In the genomic region with DNA sequence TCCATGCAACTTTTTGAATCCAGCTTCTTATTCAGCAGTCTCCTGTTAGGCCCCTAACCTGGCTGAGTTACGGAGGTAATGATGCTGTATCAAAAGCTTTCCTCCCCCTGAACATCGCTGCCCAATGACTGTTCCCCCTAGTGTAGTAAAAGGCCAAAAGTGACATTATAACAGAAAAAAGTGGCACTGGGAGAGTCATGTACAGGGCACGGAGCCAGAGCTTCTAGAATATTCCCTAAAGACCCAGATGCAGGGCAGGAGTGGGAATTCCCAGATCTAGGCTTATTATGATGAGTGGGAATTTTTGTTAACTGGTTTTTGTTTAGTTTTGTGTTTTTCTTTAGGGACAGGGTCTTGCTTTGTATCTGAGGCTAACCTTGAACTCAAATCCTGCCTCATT, we compare ENCODE assay signal across 30 mouse cellular contexts. TPM values are rescaled to one million over a fixed set of nuclear protein-coding genes. Genes with fewer than 3 reads are reported as not detected.
DNase-seq lines count a peak whose midpoint lies in the region; ATAC-seq and TF ChIP-seq lines count a peak whose summit lies in the region.
"Had no signal": no experiment of that assay in that cellular context is flagged by ENCODE, and none has a peak within 500 bp of the region (broad histone marks: within the 10 kb centered on the region; RNA-seq: fewer than 3 reads in every experiment).

No protein-coding gene starts in this region.

- H3K9me3 ChIP-seq in heart, embryonic 10.5 days: no peaks in the 10 kb centered on the region
- H3K9me3 ChIP-seq in heart, embryonic 14.5 days (ENCODE audit: control insufficient read depth, low read length): no peaks in the 10 kb centered on the region
- no peaks in the 10 kb centered on the region for H3K9me3 ChIP-seq in kidney, embryonic 14.5 days (ENCODE audit: control insufficient read depth, low read length)
- no peaks in the 10 kb centered on the region for H3K9me3 ChIP-seq in hindbrain, embryonic 12.5 days (replicated peaks)
- H3K9me3 ChIP-seq: embryonic facial prominence, embryonic 15.5 days; forebrain, embryonic 10.5 days; hindbrain, embryonic 13.5 days; kidney, embryonic 15.5 days had no signal

- peaks cover 91% of the 10 kb centered on the region for H3K36me3 ChIP-seq in heart, embryonic 10.5 days
- H3K36me3 ChIP-seq in heart, adult 2 months (ENCODE audit: control insufficient read depth, insufficient read depth, low read length): peaks cover 7% of the 10 kb centered on the region
- peaks cover 97% of the 10 kb centered on the region for H3K36me3 ChIP-seq in heart, embryonic 14.5 days (ENCODE audit: control insufficient read depth, insufficient read depth, low read length)
- peaks cover 12% of the 10 kb centered on the region; the same call in 1 of the 2 replicates for H3K36me3 ChIP-seq in kidney, adult 2 months (ENCODE audit: control insufficient read depth, insufficient read depth, low read length)
- H3K36me3 ChIP-seq in kidney, embryonic 14.5 days (ENCODE audit: control insufficient read depth, insufficient read depth, low read length): peaks cover 86% of the 10 kb centered on the region
- H3K36me3 ChIP-seq in hindbrain, embryonic 12.5 days: no peaks in the 10 kb centered on the region
- H3K36me3 ChIP-seq: hindbrain, embryonic 13.5 days had no signal

- no peak overlapping the region for H3K9ac ChIP-seq in heart, adult 2 months (ENCODE audit: low read depth, low read length)
- H3K9ac ChIP-seq in heart, embryonic 14.5 days (ENCODE audit: low read length): 0 out of 2 replicates have a peak overlapping the region, but pooled peaks have one; percentile 27
- no peak overlapping the region for H3K9ac ChIP-seq in kidney, embryonic 14.5 days (ENCODE audit: low read depth, low read length)
- no peak overlapping the region for H3K9ac ChIP-seq in hindbrain, embryonic 12.5 days
- H3K9ac ChIP-seq: embryonic facial prominence, embryonic 15.5 days; hindbrain, embryonic 13.5 days; kidney, embryonic 15.5 days had no signal

- peak overlapping the region; percentile 72 for H3K27ac ChIP-seq in heart, embryonic 10.5 days
- H3K27ac ChIP-seq in heart, adult 2 months: no peak overlapping the region; the same call in 1 of the 2 replicates
- H3K27ac ChIP-seq in heart, embryonic 14.5 days (replicated peaks in 1 of 2; ENCODE audit: control insufficient read depth in 1 of 2, insufficient read depth in 1 of 2, low read depth in 2 of 2, low read length in 2 of 2): peak overlapping the region; percentile 79 to 84
- peak overlapping the region; percentile 37; the same call in 1 of the 2 replicates for H3K27ac ChIP-seq in kidney, adult 2 months (ENCODE audit: insufficient read depth, low read depth, low read length)
- H3K27ac ChIP-seq in kidney, embryonic 14.5 days (ENCODE audit: low read depth, low read length): no peak overlapping the region
- no peak overlapping the region for H3K27ac ChIP-seq in hindbrain, embryonic 12.5 days
- H3K27ac ChIP-seq: embryonic facial prominence, embryonic 15.5 days; forebrain, embryonic 10.5 days; gastrocnemius, adult 2 months; hindbrain, embryonic 13.5 days; hindbrain, postnatal 0 days; kidney, embryonic 15.5 days had no signal

- no peaks in the 10 kb centered on the region for H3K79me2 ChIP-seq in heart, adult 2 months (replicated peaks; ENCODE audit: control insufficient read depth, insufficient read depth, low read length)

- DNase-seq in heart, embryonic 10.5 days (ENCODE audit: low spot score): no peak
- no peak for DNase-seq in heart, adult 2 months
- DNase-seq in heart, postnatal 14 days: no peak
- no peak for DNase-seq in kidney, adult 2 months
- DNase-seq: cerebellum, adult 11 months; cerebellum, adult 8-10 months; cerebellum, postnatal 14 days; embryo, embryonic 11 days; gastrocnemius, postnatal 25 days; kidney, adult 11 months had no signal

- no peak for TF ChIP-seq POLR2A in heart, adult 2 months (IDR thresholded peaks at IDR 0.05; ENCODE audit: insufficient read depth, low read depth, low read length)
- no peak for TF ChIP-seq POLR2A in kidney, adult 2 months (IDR thresholded peaks at IDR 0.05; ENCODE audit: low read depth, low read length)

- H3K27me3 ChIP-seq in heart, embryonic 10.5 days (ENCODE audit: insufficient read depth, poor library complexity, severe bottlenecking): no peaks in the 10 kb centered on the region
- H3K27me3 ChIP-seq in heart, adult 2 months (ENCODE audit: control insufficient read depth, insufficient read depth, low read length): no peaks in the 10 kb centered on the region
- H3K27me3 ChIP-seq in heart, embryonic 14.5 days (ENCODE audit: control insufficient read depth, insufficient read depth, low read length): no peaks in the 10 kb centered on the region
- H3K27me3 ChIP-seq in kidney, adult 2 months (replicated peaks; ENCODE audit: control insufficient read depth, insufficient read depth, low read length): no peaks in the 10 kb centered on the region
- H3K27me3 ChIP-seq in kidney, embryonic 14.5 days (ENCODE audit: control insufficient read depth, insufficient read depth, low read length): no peaks in the 10 kb centered on the region
- no peaks in the 10 kb centered on the region for H3K27me3 ChIP-seq in hindbrain, embryonic 12.5 days
- H3K27me3 ChIP-seq: CH12.LX; embryonic facial prominence, embryonic 15.5 days; hindbrain, embryonic 13.5 days; kidney, embryonic 15.5 days; Patski had no signal

- intact Hi-C loops in heart, adult 2 months (cut with DNase I): no loop called here
- intact Hi-C loops in heart, postnatal 14 days (cut with DNase I): no loop called here

- 89% methylated on average over 3 of the region's 3 CpGs for WGBS in heart, embryonic 10.5 days
- WGBS in heart, adult 2 months: 76% methylated on average over 3 of the region's 3 CpGs
- 94% methylated on average over 3 of the region's 3 CpGs for WGBS in heart, embryonic 14.5 days
- 77% methylated on average over 3 of the region's 3 CpGs for WGBS in kidney, adult 2 months
- WGBS in kidney, embryonic 14.5 days: 92% methylated on average over 3 of the region's 3 CpGs
- 95% methylated on average over 3 of the region's 3 CpGs for WGBS in hindbrain, embryonic 12.5 days

- ATAC-seq in heart, embryonic 14.5 days (ENCODE audit: insufficient number of reproducible peaks, insufficient read depth, low FRiP score, low read depth): no peak
- no peak for ATAC-seq in kidney, embryonic 14.5 days (ENCODE audit: low FRiP score, low TSS enrichment)
- no peak for ATAC-seq in hindbrain, embryonic 12.5 days (ENCODE audit: low FRiP score)
- ATAC-seq: activated CD4-positive, CD25-positive, alpha-beta regulatory T cell, adult 4 months; forebrain, embryonic 14.5 days; hindbrain, postnatal 0 days; Patski had no signal

- H3K4me3 ChIP-seq in heart, embryonic 10.5 days: no peak overlapping the region
- H3K4me3 ChIP-seq in heart, adult 2 months: no peak overlapping the region
- H3K4me3 ChIP-seq in heart, embryonic 14.5 days (ENCODE audit: control insufficient read depth in 1 of 2, insufficient read depth in 1 of 2, low read depth in 1 of 2, low read length in 2 of 2): no peak overlapping the region
- H3K4me3 ChIP-seq in kidney, adult 2 months (ENCODE audit: insufficient read depth, low read depth, low read length): no peak overlapping the region
- H3K4me3 ChIP-seq in kidney, embryonic 14.5 days (ENCODE audit: low read length): no peak overlapping the region
- H3K4me3 ChIP-seq in hindbrain, embryonic 12.5 days: no peak overlapping the region
- H3K4me3 ChIP-seq: embryonic facial prominence, embryonic 15.5 days; erythroblast, embryonic 14.5 days; forebrain, embryonic 10.5 days; gastrocnemius, adult 2 months; hindbrain, embryonic 13.5 days; kidney, embryonic 15.5 days had no signal

- peaks cover 40% of the 10 kb centered on the region for H3K4me1 ChIP-seq in heart, embryonic 10.5 days
- peaks cover 10% of the 10 kb centered on the region for H3K4me1 ChIP-seq in heart, adult 2 months (ENCODE audit: control insufficient read depth, insufficient read depth, low read length)
- peaks cover 29 to 35% of the 10 kb centered on the region in 2 experiments for H3K4me1 ChIP-seq in heart, embryonic 14.5 days (ENCODE audit: control insufficient read depth in 2 of 2, insufficient read depth in 2 of 2, low read length in 2 of 2)
- peaks cover 37% of the 10 kb centered on the region for H3K4me1 ChIP-seq in kidney, adult 2 months (ENCODE audit: control insufficient read depth, insufficient read depth, low read length)
- peaks cover 26% of the 10 kb centered on the region for H3K4me1 ChIP-seq in kidney, embryonic 14.5 days (ENCODE audit: control insufficient read depth, insufficient read depth, low read length)
- H3K4me1 ChIP-seq in hindbrain, embryonic 12.5 days: no peaks in the 10 kb centered on the region

- no peak for TF ChIP-seq EP300 in heart, adult 2 months (IDR thresholded peaks at IDR 0.05; ENCODE audit: insufficient read depth, low read depth, low read length)

- H3K4me2 ChIP-seq in heart, embryonic 14.5 days (ENCODE audit: low read length): no peak overlapping the region
- no peak overlapping the region for H3K4me2 ChIP-seq in kidney, embryonic 14.5 days (replicated peaks; ENCODE audit: low read depth, low read length)
- H3K4me2 ChIP-seq in hindbrain, embryonic 12.5 days (replicated peaks): no peak overlapping the region
- H3K4me2 ChIP-seq: embryonic facial prominence, embryonic 15.5 days; hindbrain, embryonic 13.5 days; kidney, embryonic 15.5 days had no signal

- no peak for TF ChIP-seq CTCF in heart, adult 2 months (IDR thresholded peaks at IDR 0.05)
- no peak for TF ChIP-seq CTCF in kidney, adult 2 months (conservative IDR thresholded peaks at IDR 0.05; ENCODE audit: insufficient read depth, insufficient read length, low read depth, low read length)

RNA-seq across cellular contexts. Expression of a gene that starts 34.1 kb away (rescaled TPM):
- polyA plus RNA-seq in heart, embryonic 10.5 days (2016; fragmentation: Nextera tagmentation; extraction: Ambion mirVana): 66.1 and 102 TPM in 2 replicates
- 10 to 100 TPM; 55.3 to 58.1 TPM for total RNA-seq in heart, adult 2 months (2021)
- polyA plus RNA-seq in heart, adult 2 months (2012; rRNA removed): 25.1 and 44.1 TPM in 2 replicates
- polyA plus RNA-seq in heart, embryonic 14.5 days (2014; fragmentation: Nextera tagmentation; extraction: Ambion mirVana): 96.3 and 101 TPM in 2 replicates
- total RNA-seq in heart, postnatal 14 days (2021): 100 to 1,000 TPM; 158 to 162 TPM
- 41.0 and 46.5 TPM in 2 replicates for polyA plus RNA-seq in kidney, adult 2 months (2012; rRNA removed)
- polyA plus RNA-seq in kidney, embryonic 14.5 days (2014; fragmentation: Nextera tagmentation; extraction: Ambion mirVana): 65.2 and 121 TPM in 2 replicates
- polyA plus RNA-seq in hindbrain, embryonic 12.5 days (2016; fragmentation: Nextera tagmentation; extraction: Ambion mirVana): 33.7 and 41.5 TPM in 2 replicates
- total RNA-seq: granulocyte monocyte progenitor cell, adult 5-6 weeks had no signal
- polyA plus RNA-seq: activated CD4-positive, CD25-positive, alpha-beta regulatory T cell, adult 4 months had no signal

RNA-seq across cellular contexts. Expression of a gene that starts 52.1 kb away (rescaled TPM):
- 166 and 209 TPM in 2 replicates for polyA plus RNA-seq in heart, embryonic 10.5 days (2016; fragmentation: Nextera tagmentation; extraction: Ambion mirVana)
- total RNA-seq in heart, adult 2 months (2021): 100 to 1,000 TPM; 374 to 406 TPM
- polyA plus RNA-seq in heart, adult 2 months (2012; rRNA removed): 85.0 and 180 TPM in 2 replicates
- 214 and 224 TPM in 2 replicates for polyA plus RNA-seq in heart, embryonic 14.5 days (2014; fragmentation: Nextera tagmentation; extraction: Ambion mirVana)
- total RNA-seq in heart, postnatal 14 days (2021): 100 to 1,000 TPM; 382 to 401 TPM
- polyA plus RNA-seq in kidney, adult 2 months (2012; rRNA removed): 50.6 and 72.5 TPM in 2 replicates
- 127 and 145 TPM in 2 replicates for polyA plus RNA-seq in kidney, embryonic 14.5 days (2014; fragmentation: Nextera tagmentation; extraction: Ambion mirVana)
- 139 and 153 TPM in 2 replicates for polyA plus RNA-seq in hindbrain, embryonic 12.5 days (2016; fragmentation: Nextera tagmentation; extraction: Ambion mirVana)

RNA-seq across cellular contexts. Expression of a gene that starts 58.6 kb away (rescaled TPM):
- not detected in 2 replicates for polyA plus RNA-seq in heart, embryonic 10.5 days (2016; fragmentation: Nextera tagmentation; extraction: Ambion mirVana)
- total RNA-seq in heart, adult 2 months (2021): not detected
- not detected in 2 replicates for polyA plus RNA-seq in heart, adult 2 months (2012; rRNA removed)
- polyA plus RNA-seq in heart, embryonic 14.5 days (2014; fragmentation: Nextera tagmentation; extraction: Ambion mirVana): not detected in 2 replicates
- total RNA-seq in heart, postnatal 14 days (2021): not detected
- not detected in 2 replicates for polyA plus RNA-seq in kidney, adult 2 months (2012; rRNA removed)
- polyA plus RNA-seq in kidney, embryonic 14.5 days (2014; fragmentation: Nextera tagmentation; extraction: Ambion mirVana): not detected in 2 replicates
- not detected in 2 replicates for polyA plus RNA-seq in hindbrain, embryonic 12.5 days (2016; fragmentation: Nextera tagmentation; extraction: Ambion mirVana)
- total RNA-seq: adrenal gland, adult 18-20 months; adrenal gland, postnatal 25 days; CH12.LX; common myeloid progenitor, adult 5-6 weeks; gastrocnemius, adult 2 months; gastrocnemius, postnatal 25 days; granulocyte monocyte progenitor cell, adult 5-6 weeks; hindbrain, postnatal 0 days had no signal
- polyA plus RNA-seq: activated CD4-positive, CD25-positive, alpha-beta regulatory T cell, adult 4 months; embryonic facial prominence, embryonic 11.5 days; embryonic facial prominence, embryonic 15.5 days; erythroblast, embryonic 14.5 days; forebrain, embryonic 10.5 days; forebrain, embryonic 14.5 days; hindbrain, embryonic 13.5 days; hindbrain, postnatal 0 days; intestine, embryonic 14.5 days; kidney, embryonic 15.5 days; Patski had no signal

Comparison
In these comparisons a context has a peak if more than half of its experiments do, and no peak if none do; other contexts are left out.
1. H3K27ac ChIP-seq: peak in heart, embryonic 10.5 days (single experiment), heart, embryonic 14.5 days (2 of 2) and kidney, adult 2 months (single experiment); none in heart, adult 2 months (single experiment), kidney, embryonic 14.5 days (single experiment) and hindbrain, embryonic 12.5 days (single experiment).